Mouse (Mus musculus): ENCODE data around the gene Gm3045.
A peak's percentile ranks its signal among the peaks of the same experiment; 100 is the strongest.

The Gm3045 gene

DNA sequence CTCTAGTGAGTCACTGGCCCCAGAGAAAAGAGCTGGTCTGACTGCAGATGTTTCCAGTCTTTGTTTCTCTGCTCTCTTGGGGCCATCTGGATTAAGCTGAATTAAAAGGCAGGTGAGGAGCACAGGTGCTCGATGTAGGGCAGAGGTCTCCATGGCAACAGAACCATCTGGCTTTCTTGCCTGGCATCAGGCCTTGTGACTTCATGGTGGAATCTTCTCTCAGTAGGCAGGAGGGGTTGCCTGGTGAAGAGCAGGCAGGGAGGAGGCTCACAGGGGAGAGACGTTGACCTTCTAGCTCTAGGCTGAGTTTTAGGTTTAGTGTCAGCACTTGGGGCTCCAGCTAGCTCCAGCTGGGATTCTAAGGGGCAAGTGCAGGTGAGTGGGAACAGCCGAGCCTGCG lies at the start of gene Gm3045:
Gene Gm3045 (plus strand): TSS at position 230 of the 400 bp plus-strand sequence.
- DNase-seq = no peak

DNA sequence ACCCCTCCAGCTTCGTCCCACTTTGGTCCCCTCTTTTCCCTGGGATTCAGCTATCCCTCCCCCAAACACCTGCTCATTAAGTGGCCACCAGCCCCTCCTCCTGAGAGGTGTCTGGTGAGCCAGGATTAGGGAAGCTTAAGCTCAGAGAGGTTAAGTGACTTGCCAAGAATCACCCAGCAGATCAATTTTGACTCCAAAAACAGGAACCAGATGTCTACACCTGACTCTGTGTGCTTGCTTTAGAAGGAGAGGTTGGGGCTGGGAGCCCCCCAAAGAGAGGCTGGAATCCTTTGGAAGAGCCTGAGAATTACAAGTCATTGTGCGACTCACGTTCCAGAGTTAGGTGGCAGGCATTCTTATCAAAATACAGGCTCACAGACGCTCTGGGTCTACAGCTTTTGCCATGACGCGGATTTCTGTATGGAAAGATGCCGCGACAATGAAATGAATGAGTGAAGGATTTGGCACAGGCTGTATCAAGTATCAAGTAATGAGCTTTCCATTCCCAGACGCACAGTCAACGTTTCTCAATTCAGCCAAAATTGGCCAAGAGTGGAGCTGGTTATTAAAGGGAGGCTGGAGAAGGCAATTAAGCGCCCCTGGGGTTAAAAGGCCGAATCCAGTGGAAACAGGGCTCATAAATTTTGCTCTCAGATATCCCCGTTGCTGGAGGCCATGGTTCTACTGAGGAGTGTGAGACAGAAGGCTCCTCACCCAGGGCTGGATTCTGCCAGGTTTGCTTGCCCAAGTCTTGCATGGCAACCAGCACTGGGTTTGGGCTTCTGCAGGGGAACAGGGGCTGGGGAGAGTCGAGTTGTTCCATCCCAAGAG lies 45.3 kb upstream of the Gm3045 start:
- DNase-seq = no peak

DNA sequence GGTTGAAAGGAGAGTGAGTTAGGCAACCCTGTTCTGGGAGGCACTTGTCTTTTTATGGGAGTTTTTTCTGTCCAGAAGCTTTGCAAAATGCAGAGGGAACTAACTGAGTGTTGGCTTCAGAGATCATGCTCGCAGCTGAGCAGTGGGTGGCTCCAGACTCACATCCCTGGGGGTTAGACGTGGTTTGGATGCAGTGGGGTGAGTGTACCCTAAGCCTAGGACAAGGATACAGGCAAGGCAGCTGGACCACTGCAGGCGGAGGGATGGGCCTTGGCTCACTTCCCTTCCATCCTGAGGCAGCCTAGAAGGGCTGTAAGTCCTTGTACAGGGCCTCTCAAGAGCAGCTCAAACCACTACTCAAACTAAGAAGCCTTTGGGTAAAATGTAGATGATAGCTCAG lies 43.0 kb upstream of the Gm3045 start:
- no peak for DNase-seq

DNA sequence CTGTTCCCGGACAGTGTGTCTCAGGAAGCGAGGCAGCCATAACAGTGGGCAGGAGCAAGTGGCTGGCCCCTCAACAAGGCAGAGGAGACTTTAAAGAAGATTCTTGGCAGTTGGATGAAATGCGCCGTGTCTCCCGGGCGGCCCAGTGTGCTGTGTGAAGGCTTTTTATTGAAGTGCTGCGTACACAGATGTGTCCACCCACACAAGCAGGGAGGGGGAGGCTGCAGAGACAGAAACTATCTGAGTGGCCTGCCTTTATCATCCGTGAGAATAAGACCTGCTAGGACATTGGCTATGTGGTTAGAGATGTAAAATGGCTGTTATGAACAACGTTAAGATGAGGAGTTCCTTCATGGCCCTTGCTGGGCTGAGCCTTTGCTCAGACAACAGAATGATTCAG lies 40.0 kb upstream of the Gm3045 start:
- DNase-seq = no peak

DNA sequence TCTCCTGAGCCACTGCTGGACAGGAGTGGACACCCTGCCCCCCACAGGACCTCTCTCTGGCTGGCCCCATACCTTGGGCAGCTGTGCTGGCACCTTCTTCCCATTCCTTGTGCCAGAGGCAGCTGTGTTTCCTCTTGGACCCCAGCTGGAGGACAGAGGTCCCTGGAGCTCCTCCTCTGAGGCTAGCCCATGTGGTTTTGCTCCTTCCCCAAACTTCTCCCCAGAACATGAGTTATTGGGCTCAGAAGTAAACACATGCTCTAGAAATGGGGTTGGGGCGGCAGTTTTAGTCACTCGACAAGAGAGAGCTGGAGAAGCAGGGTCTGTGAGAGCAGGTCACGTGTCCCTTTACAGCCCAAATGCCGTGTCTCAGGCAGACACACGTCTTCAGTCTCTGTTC lies 39.0 kb upstream of the Gm3045 start:
- DNase-seq = no peak

DNA sequence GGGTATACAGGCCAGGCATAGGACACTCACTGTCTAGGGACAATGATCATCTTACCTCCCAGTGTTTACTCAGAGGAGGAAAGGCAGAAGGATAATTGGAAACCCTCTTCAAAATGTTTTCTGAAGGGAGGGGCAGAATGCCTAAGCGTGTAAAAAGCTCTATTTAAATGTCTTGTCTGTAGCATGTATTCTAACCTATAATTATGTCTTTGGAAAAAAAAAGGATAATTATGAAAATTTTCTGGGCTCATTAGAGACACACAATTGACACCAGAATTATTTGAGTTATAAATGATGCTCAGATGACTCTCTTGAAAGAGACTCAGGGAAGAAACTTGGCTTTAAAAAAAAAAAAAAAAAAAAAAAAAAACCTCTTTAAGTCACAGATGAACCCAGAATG lies 38.4 kb upstream of the Gm3045 start:
- no peak for DNase-seq

DNA sequence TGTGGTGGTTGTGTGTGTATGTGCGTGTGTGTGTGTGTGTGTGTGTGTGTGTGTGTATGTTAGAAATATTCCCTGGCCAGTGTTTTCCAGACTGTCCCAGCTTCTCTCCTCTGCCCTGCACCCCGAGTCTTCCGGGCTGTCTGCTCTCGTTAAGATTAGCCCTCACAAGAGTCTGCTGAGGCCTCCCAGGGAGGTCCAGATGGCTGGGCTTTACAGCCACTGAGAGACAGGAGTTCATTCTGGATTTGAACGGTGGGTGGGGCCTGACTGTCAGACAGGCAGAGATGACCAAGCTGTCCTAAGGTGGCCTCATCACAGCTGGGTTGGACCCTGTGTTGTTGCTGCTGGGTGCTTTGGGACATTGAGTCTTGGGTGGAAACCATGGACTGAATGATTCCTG lies 28.8 kb upstream of the Gm3045 start:
- DNase-seq = no peak

DNA sequence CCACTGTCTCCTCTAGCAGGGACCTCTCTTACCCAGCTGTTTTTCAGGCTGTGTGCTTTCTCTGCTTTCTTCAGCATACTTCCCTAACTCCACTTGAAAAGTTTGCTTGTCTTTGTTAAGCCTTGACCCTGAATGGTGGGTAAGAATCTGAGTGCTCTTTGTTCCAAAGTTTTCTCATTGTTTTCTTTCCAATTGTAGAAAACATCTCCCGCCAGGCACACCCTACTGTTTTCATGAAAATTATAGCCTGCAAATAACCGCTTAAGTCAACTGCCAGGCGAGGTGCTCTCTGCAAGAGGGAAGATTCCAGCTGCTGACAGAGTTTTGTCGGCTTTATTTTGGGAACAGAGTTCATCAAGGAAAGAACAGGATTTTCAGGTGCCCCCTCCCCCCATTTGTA lies 25.2 kb upstream of the Gm3045 start:
- no peak for DNase-seq

DNA sequence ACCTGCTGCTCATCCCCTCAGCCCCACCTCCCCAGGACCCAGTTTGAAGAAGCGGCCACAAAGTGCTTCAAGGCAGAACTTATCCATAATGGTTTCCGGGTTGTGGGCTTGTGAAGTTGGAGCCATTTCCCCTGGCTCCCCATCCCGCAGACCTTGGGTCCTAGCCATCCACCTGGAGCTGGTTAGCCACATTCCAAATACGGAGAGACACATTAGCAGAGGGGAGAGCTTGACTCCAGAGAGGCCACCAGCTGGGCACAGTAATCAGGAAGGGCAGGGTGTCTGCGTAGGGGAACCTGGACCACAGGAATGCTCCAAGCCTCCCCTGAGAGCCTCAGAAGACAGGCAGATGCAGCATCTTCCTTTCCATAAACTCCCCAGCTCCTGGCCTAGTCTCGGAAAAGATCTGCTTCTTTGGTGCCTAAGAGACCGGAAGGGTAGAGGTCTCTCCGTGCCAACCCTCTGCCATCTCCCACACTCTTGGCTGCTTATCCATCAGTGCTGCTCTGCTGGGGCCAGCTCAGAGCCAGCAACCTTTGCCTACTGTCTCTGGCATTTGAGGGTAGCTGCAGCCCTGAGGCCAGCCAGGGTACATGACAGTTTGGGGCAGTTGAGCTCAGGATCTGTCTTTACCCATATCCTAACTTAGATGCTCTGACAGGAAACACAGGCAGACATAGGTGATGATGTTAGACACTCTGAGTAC lies 22.9 kb upstream of the Gm3045 start:
- no peak for DNase-seq

DNA sequence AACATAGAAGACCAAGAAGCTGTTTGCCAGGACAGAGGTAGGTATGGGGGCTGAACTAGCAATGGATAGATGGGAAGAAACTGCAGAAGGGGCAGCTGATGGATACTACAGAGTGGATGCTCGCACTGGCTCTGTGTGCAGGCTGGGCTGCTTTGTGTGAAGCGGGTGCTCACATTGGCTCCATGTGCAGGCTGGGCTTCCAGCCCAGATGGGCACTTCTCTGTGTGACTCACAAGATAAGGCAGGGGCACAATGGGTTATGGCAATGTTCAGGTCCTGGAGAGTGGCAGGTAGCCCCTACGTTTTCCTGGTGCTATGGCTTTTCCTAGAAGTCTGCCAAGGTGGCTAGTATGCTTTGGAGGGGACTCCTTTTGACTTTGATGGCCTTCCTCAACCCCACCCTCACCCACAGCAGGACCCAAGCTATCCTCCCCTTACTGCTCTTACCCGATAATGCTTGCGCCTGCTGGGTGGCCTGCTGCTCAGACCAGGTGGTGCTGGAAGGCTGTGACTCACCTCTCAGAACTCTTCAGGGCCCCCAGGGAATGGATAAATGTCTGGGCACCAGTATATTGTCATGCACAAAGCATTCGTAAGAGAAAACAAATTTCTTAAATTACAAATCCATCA lies 21.8 kb upstream of the Gm3045 start:
- no peak for DNase-seq

DNA sequence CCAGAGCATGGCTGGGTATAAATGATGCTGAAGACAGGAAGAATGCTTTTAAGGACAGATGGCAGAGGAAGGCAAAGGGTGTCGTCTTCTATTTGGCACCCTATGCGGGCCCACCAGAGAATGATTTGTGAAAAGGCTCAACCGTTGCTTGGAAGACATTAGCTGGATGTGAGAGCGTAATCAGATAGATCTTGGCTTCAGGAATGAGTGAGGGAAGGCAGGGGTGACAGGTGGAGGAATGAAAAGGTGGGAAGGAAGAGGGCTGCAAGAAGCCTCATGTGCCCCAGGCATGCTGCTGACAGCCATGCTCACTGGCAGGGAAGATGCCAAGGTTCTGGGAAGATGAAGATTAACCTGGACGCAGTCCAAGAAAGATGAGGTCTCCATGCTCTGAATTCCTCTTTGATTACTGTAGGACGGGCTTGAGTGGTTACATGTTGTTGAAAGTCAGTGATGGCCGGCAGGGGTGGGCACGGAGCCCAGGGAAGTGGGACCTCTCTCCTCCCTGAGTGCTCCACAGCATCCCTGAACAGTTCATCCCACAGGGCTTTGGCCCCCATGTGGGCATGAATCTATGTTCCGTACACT lies 14.0 kb upstream of the Gm3045 start:
- no peak for DNase-seq

DNA sequence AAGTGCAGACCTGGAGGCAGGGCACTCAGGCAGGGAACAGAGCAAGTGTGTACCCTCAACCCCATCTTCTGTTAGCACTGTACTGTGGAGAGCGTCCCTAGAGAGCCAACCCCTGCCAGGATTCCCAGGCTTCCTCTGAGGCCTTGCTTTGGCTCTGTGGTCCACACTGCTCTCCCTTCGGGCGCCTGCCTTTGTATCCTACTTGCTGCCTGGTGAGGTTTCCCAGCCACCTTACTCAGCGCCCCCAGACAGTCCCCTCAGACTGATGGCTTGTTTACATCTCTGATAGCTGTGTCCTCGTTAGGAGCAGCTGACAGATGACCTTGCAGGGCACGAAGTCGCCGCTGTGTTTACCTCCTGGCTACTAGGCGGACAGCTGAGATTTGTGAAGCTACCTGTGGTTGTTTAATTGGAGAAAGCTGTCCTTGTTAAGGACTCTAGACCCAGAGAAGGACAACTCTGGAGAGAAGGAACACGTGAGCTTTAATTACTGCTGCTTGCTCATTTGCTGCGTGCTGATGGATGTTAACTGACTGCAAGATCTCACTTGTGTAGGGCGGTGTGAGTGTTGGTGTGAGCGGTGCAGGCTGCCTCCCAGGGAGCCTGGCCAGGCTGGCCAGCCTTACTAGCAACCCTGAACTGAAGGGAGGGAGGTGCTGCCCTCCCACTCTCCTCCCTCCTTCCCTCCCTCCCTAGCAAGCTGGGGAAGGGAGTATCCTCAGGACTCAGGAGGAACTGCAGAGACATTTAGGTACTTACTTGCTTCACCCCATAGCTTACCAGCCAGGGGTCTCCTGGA lies 7.5 kb upstream of the Gm3045 start:
- DNase-seq = no peak

DNA sequence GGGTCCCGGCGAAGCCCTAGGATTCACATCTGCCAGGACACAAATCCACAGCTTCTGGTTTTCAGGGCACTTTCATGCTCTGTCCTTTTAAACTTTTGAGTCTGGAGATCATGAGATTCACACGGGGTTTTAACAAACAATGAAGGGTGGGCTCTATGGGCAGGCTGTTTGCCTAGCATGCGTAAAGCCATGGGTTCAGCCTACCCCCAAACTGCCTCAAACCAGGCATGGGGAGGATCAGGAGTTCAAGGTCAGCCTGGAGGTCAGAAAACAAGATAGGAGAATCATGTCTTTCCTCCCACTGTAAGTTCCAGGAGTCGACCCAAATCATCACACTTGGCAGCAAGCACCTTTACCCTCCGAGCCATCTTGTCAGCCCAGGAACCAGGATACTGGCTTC lies 6.9 kb upstream of the Gm3045 start:
- no peak for DNase-seq

DNA sequence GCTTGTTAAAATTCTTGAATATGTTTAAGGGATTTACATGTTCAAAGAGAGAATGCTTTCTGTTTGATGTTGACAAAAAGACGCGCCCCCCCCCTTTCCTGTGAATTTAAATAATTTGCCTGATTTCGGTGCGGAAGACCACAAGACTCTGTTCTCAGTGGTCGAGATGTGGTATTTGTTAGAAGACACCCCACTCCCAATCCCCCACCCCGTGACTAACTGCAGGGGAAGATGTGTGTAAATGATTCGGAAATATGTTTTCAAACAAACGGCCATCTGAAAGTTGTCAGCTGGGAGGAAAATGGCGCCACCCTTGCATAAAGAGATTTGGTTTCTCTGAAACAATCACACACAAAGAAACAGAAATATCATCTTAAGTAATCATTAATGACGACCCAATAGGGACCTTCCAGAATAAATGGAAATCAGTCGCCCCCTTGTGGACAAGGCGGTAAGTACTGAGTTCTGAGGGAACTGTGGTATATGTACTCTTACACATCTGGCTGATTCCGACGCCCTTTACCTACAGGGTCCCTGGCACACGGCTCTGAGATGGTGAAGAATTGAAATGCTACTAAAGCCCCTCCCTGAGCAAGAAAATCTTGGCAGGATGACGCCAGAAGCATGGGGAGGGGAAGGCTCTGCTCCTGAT lies 4.2 kb upstream of the Gm3045 start:
- peak; percentile 82 for DNase-seq

DNA sequence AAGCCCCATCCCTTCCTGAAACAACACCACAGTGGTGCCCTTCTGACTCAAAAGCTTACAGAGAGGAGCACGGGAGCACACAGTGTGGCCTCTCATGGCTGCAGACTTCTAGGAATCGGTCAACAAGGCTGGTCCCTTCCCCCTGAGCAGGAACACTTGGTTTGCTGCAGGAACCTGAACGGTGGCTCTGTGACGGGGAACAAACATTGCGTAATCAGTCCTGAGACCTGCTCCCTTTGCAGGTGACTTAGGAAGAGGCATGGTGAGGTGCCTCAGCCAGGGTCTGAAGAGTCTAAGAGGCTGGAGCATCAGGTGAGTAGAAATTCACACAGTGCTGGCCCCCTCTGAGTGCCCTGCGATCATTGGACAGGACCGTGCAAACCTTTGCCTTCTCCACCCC lies 463 bp upstream of the Gm3045 start:
- DNase-seq = no peak

DNA sequence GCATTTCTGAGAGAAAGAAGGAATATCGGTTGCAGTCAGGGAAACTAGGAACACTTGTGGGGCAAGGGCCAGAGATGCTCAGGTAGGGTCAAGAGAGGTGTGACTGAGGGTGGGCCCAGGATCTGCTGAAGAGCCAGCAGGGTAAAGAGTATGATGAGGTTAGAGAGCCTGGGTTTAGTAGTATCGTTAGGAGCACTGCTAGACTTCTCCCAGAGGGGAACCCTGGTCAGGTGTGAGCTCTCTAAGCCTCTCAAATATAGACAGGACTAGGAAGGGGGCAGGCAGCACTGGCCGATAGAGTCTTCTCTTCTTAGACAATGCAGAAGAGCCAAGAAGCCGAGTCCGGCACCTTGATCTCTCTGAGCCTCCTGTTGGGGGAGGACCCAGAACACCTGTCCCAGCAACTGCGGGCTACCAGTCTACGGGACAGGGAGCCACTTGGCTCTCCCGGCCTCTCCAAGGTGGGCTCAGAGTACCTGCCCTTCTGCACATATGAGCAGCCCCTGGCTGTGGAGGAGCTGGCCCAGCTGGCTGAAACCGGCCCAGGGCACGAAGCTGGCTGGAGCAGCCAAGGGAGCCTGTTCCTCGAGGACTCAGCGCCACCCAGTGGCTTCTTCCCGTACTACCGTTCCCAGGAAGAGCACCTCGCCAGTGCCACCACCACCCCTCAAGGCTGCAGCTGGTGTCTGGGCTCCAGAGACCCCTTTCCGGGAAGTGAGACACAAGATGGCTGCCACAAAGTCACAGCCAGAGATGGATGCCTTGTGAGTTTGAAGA lies 2.5 kb downstream of the Gm3045 start:
- peak; percentile 83 for DNase-seq

DNA sequence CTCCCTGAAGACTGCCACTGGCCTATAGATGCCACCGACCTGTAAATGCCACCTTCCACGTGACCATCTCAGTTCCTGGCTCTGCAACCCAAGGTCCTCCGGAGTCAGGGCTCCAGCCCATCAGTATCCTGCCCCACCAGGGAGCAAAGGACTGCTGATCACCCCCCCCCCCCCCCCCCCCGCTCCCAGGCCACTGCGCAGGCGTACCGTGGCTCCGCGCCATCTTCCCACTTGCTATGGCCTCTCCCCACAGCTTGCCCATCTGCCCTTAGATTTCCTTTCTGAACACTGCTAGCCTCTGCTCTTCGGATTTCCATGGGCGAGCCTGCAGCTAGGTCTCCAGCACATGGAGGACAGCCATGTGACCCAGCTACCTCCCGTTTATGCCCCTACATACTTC lies 6.1 kb downstream of the Gm3045 start:
- no peak for DNase-seq

DNA sequence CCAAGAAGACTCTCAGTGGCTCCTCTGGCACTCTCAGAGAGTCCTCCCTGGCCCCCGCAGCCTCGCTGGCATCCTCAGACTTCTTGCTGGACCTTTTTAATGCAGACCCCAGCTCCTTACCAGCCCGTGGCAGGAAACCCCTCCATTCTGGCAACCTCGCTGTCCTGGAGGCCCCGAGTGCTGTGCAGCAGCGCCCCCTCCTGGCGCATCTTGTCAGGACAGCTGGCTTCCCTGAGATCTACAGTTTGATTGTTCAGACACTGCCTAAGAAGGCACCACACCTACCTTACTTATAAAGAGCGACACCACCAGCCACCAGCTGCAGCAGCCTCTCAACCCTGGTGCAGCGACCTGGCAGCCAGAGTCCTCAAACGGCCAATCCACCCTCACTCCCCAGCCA lies 7.1 kb downstream of the Gm3045 start:
- DNase-seq = peak; percentile 61

DNA sequence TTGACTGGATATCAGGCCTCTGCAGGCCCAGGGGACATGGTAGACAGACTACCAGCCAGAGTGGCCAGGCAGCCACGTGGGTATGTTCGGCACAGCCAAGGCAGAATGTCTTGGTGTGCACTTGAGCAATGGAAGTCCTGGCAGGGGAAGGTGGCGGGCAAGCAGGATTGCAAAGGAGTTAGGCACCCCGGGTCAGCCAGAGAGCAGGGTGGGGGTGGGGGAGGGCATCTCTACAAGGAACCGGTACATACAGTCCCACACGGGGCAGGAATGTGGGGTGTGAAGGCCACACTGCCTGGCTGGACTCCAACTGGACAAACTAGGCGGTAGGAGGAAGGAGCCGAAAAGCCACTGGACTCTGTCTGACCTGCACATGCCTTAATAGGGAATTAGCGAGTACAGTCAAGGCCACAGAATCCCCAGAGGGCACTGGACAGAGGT lies 7.9 kb downstream of the Gm3045 start:
- peak; percentile 83 for DNase-seq

DNA sequence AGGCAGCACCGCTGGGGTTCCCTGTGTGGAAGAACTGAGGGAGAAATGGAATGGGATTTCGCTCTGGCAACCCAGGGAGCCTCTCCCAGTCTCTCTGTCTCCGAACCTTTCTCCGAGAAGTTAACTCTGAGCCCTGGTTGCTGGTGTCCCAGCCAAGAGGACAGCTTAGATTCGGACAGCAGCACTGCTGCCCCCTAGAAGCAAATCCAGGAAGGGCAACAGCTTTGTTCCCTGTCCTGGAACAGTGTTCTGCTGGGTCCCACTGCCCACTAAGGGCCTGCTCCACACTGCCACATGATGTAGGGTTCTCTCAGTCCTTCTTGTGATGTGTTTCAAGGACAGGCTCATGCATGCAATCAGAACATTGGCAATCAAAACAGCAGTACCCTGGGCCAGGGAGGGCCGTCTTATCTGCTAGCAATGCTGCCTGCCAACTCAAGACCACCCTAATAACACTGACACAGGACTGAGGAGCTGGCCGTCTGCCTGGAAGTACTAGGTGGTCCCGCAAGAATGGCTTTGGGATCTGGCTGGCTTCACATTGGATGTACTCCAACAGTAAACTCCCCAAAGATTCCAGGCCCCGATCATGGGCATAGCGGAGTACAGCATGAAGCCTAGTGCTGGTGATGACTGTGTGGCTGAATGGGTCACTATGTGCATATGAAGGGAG lies 9.4 kb downstream of the Gm3045 start:
- DNase-seq = no peak
